Mouse (Mus musculus) bone marrow macrophage, adult 2 months (primary cell): ENCODE measurements around the gene Arfip1. TPM values are rescaled to one million over a fixed set of nuclear protein-coding genes. Genes with fewer than 3 reads are reported as not detected.

ENCODE experiments used
- H3K27ac ChIP-seq: 2 replicates; pipeline ENCODE4 v1.5.1; 2012; ENCODE audit warnings: low read depth, low read length; ENCODE audit not compliant: insufficient read depth
- H3K4me1 ChIP-seq: 2 replicates; pipeline ENCODE4 v1.6.1; 2012; ENCODE audit warnings: low read length; ENCODE audit not compliant: control insufficient read depth, insufficient read depth
- H3K4me3 ChIP-seq: 2 replicates; pipeline ENCODE4 v1.5.1; 2012; ENCODE audit warnings: mild to moderate bottlenecking, low read length, moderate library complexity; ENCODE audit not compliant: insufficient read depth
- CTCF ChIP-seq: IDR thresholded peaks from 2 replicates; pipeline ENCODE4 v1.5.1; 2012; ENCODE audit warnings: low read depth, mild to moderate bottlenecking, low read length, moderate library complexity
- POLR2A ChIP-seq: IDR thresholded peaks from 2 replicates; pipeline ENCODE4 v1.6.1; 2012; ENCODE audit warnings: mild to moderate bottlenecking, low read depth, low read length, borderline replicate concordance
- polyA plus RNA-seq: library from polyadenylated mRNA; stranded (reverse); fragments of >200 nt; gene quantifications from 2 replicates; pipeline ENCODE4 v1.2.4, GENCODE M21; 2012; ENCODE audit not compliant: missing spikeins, insufficient read depth, insufficient read length

Arfip1 gene
- polyA plus RNA-seq, 1 experiment: 48.7 TPM

GRCm38 (mm10) chr3:84540640-84541039 is 41.8 kb downstream of the Arfip1 start:
- Histone ChIP-seq H3K27ac (no peak overlapping the region), H3K4me3 (no peak overlapping the region), H3K4me1 (peaks cover 6% of the 10 kb centered on the region)
- no peak for TF ChIP-seq POLR2A
- no peak for TF ChIP-seq CTCF

GRCm38 (mm10) chr3:84536987-84537386 is 45.4 kb downstream of the Arfip1 start:
- Histone ChIP-seq H3K27ac (no peak overlapping the region), H3K4me3 (no peak overlapping the region), H3K4me1 (peaks cover 4% of the 10 kb centered on the region)
- TF ChIP-seq CTCF: no peak
- TF ChIP-seq POLR2A: no peak

GRCm38 (mm10) chr3:84533227-84533626 is 49.2 kb downstream of the Arfip1 start:
- H3K4me3 ChIP-seq: no peak overlapping the region
- TF ChIP-seq POLR2A (no peak), CTCF (no peak)
- peaks cover 4% of the 10 kb centered on the region for H3K4me1 ChIP-seq
- no peak overlapping the region for H3K27ac ChIP-seq

DNA sequence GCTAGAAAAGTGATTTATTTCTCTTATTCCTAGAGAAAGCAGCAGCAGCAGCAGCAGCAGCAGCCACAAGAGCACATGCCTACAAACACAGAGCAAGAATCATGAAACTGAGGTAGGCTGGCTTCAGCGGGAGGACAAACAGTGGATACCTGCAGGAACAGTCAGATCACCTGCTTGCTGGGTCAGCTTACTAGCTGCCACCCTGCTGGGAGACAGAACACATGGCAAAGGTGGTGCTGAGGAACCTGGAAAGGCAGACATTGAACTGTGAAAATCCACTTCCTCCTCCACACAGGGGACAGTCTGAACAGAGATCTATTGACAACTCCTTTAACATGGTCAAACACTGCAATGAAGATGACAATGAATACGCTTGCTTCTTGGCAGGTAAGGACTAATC is 53.4 kb downstream of the Arfip1 start:
- no peak overlapping the region for H3K27ac ChIP-seq
- no peak overlapping the region for H3K4me3 ChIP-seq
- H3K4me1 ChIP-seq: peaks cover 7% of the 10 kb centered on the region
- TF ChIP-seq POLR2A (no peak), CTCF (no peak)

- H3K4me1 ChIP-seq: peaks cover 7% of the 10 kb centered on the region
- H3K4me3 ChIP-seq: no peak overlapping the region
- no peak for TF ChIP-seq POLR2A
- no peak for TF ChIP-seq CTCF
- no peak overlapping the region for H3K27ac ChIP-seq
These were observed 57.5 kb downstream of the Arfip1 start for GRCm38 (mm10) chr3:84524952-84525351.

- Histone ChIP-seq H3K4me1 (peaks cover 9% of the 10 kb centered on the region), H3K4me3 (no peak overlapping the region), H3K27ac (no peak overlapping the region)
- TF ChIP-seq POLR2A (no peak), CTCF (no peak)
These were observed 66.3 kb downstream of the Arfip1 start for GRCm38 (mm10) chr3:84516163-84516562.

- H3K27ac ChIP-seq: no peak overlapping the region; the same call in 1 of the 2 replicates
- TF ChIP-seq POLR2A (no peak), CTCF (no peak)
- peaks cover 13% of the 10 kb centered on the region for H3K4me1 ChIP-seq
- H3K4me3 ChIP-seq: no peak overlapping the region
These were observed 69.5 kb downstream of the Arfip1 start for GRCm38 (mm10) chr3:84512774-84513515.

DNA sequence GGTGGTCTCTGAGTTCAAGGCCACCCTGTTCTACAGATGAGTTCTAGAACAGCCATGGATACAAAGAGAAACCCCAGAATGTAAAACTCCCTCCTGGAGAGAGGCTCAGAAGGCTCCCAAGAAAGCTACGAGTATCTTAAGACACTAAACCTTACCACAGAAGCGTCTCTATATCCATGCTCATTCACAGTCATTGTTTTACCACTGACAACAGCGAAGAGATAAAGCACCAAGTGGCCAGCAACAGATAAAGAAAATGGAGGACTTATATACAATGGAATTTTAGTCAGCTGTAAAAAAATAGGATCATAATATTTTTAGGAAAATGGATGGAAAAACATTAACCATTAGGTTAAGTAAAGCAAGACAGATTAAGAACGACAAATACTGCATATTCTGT is 77.2 kb downstream of the Arfip1 start:
- TF ChIP-seq CTCF (no peak), POLR2A (no peak)
- no peak overlapping the region for H3K27ac ChIP-seq

GRCm38 (mm10) chr3:84504291-84504690 is 78.1 kb downstream of the Arfip1 start:
- TF ChIP-seq CTCF (no peak), POLR2A (no peak)
- Histone ChIP-seq H3K27ac (peak overlapping the region; percentile 39), H3K4me3 (no peak overlapping the region), H3K4me1 (peaks cover 16% of the 10 kb centered on the region)

More for the DNA sequence above, 77.2 kb downstream of the Arfip1 start:
- Histone ChIP-seq H3K4me3 (no peak overlapping the region), H3K4me1 (peaks cover 16% of the 10 kb centered on the region)

GRCm38 (mm10) chr3:84502101-84502500 is 80.3 kb downstream of the Arfip1 start:
- no peak overlapping the region for H3K4me3 ChIP-seq
- H3K27ac ChIP-seq: no peak overlapping the region
- no peak for TF ChIP-seq CTCF
- TF ChIP-seq POLR2A: no peak
- peaks cover 11% of the 10 kb centered on the region for H3K4me1 ChIP-seq

- TF ChIP-seq CTCF (no peak), POLR2A (no peak)
- no peak overlapping the region for H3K27ac ChIP-seq
- no peak overlapping the region for H3K4me3 ChIP-seq
- peaks cover 11% of the 10 kb centered on the region for H3K4me1 ChIP-seq
These were observed 81.9 kb downstream of the Arfip1 start for GRCm38 (mm10) chr3:84500491-84500890.
